10 mouse cellular contexts compared by ENCODE assay signal in genomic region chr9:60592974-60593373, GRCm38 (mm10).
DNase-seq lines count a peak whose midpoint lies in the region; ATAC-seq lines count a peak whose summit lies in the region.
"Had no signal": no experiment of that assay in that cellular context is flagged by ENCODE, and none has a peak within 500 bp of the region (broad histone marks: within the 10 kb centered on the region; RNA-seq: fewer than 3 reads in every experiment).

No protein-coding gene starts in this region.

- H3K9ac ChIP-seq in lung, embryonic 16.5 days (ENCODE audit: low read length) = no peak overlapping the region
- no peak overlapping the region for H3K9ac ChIP-seq in intestine, embryonic 15.5 days
- peak overlapping the region; percentile 50; the same call in 1 of the 2 replicates for H3K9ac ChIP-seq in stomach, embryonic 16.5 days (ENCODE audit: low read length)
- H3K9ac ChIP-seq: liver, embryonic 13.5 days had no signal

- H3K4me1 ChIP-seq in lung, embryonic 16.5 days (replicated peaks; ENCODE audit: control insufficient read depth, insufficient read depth, low read length) = no peaks in the 10 kb centered on the region
- H3K4me1 ChIP-seq in intestine, embryonic 15.5 days (replicated peaks) = no peaks in the 10 kb centered on the region
- H3K4me1 ChIP-seq in stomach, embryonic 16.5 days (ENCODE audit: control insufficient read depth, insufficient read depth, low read length) = peaks cover 8% of the 10 kb centered on the region; the same call in 1 of the 2 replicates
- H3K4me1 ChIP-seq: liver, embryonic 13.5 days had no signal

- no peaks in the 10 kb centered on the region for H3K27me3 ChIP-seq in lung, embryonic 16.5 days (ENCODE audit: control insufficient read depth, insufficient read depth, low read depth, low read length)
- H3K27me3 ChIP-seq in intestine, embryonic 15.5 days (replicated peaks) = no peaks in the 10 kb centered on the region
- H3K27me3 ChIP-seq in stomach, embryonic 16.5 days (ENCODE audit: control insufficient read depth, insufficient read depth, low read length) = no peaks in the 10 kb centered on the region
- H3K27me3 ChIP-seq: liver, embryonic 13.5 days had no signal

- intact Hi-C loops in gastrocnemius, postnatal 36 days (cut with DNase I) = no loop called here

- no peak overlapping the region for H3K4me2 ChIP-seq in lung, embryonic 16.5 days (ENCODE audit: low read depth, low read length)
- no peak overlapping the region for H3K4me2 ChIP-seq in intestine, embryonic 15.5 days (replicated peaks)
- no peak overlapping the region for H3K4me2 ChIP-seq in stomach, embryonic 16.5 days (ENCODE audit: low read depth, low read length)
- H3K4me2 ChIP-seq: liver, embryonic 13.5 days had no signal

- no peak for DNase-seq in frontal cortex, postnatal 10 days (ENCODE audit: low spot score in 2 of 2)
- DNase-seq in lung, postnatal 14 days = no peak
- no peak for DNase-seq in gastrocnemius, postnatal 36 days
- DNase-seq in yolk sac, embryonic 10.5 days (ENCODE audit: low spot score) = no peak
- DNase-seq: gastrocnemius, postnatal 10 days; liver, embryonic 13.5 days had no signal

- H3K4me3 ChIP-seq in lung, embryonic 16.5 days (ENCODE audit: low read length) = no peak overlapping the region
- no peak overlapping the region for H3K4me3 ChIP-seq in intestine, embryonic 15.5 days (replicated peaks)
- no peak overlapping the region for H3K4me3 ChIP-seq in stomach, embryonic 16.5 days (replicated peaks; ENCODE audit: low read length)
- H3K4me3 ChIP-seq: liver, embryonic 13.5 days had no signal

- ATAC-seq in frontal cortex, adult (ENCODE audit: low TSS enrichment) = peak; percentile 69
- no peak for ATAC-seq in lung, embryonic 16.5 days (ENCODE audit: low read depth)
- no peak for ATAC-seq in intestine, embryonic 15.5 days
- peak; percentile 33; the same call in 1 of the 2 replicates for ATAC-seq in stomach, embryonic 16.5 days (ENCODE audit: insufficient read depth, low FRiP score)

- H3K27ac ChIP-seq in lung, embryonic 16.5 days (ENCODE audit: low read length) = 0 out of 2 replicates have a peak overlapping the region, but pooled peaks have one; percentile 1
- peak overlapping the region; percentile 71 for H3K27ac ChIP-seq in intestine, embryonic 15.5 days
- peak overlapping the region; percentile 80 for H3K27ac ChIP-seq in stomach, embryonic 16.5 days (ENCODE audit: low read length)
- H3K27ac ChIP-seq: liver, embryonic 13.5 days had no signal

- 70% methylated on average over 6 of the region's 6 CpGs for WGBS in lung, embryonic 16.5 days
- WGBS in intestine, embryonic 15.5 days = 56% methylated on average over 6 of the region's 6 CpGs
- WGBS in stomach, embryonic 16.5 days = 52% methylated on average over 6 of the region's 6 CpGs

- H3K9me3 ChIP-seq in lung, embryonic 16.5 days (ENCODE audit: control insufficient read depth, low read length) = no peaks in the 10 kb centered on the region
- H3K9me3 ChIP-seq in intestine, embryonic 15.5 days = no peaks in the 10 kb centered on the region
- no peaks in the 10 kb centered on the region for H3K9me3 ChIP-seq in stomach, embryonic 16.5 days (replicated peaks; ENCODE audit: control insufficient read depth, low read length)
- H3K9me3 ChIP-seq: liver, embryonic 13.5 days had no signal

- H3K36me3 ChIP-seq in lung, embryonic 16.5 days (ENCODE audit: control insufficient read depth, insufficient read depth, low read length) = peaks cover 5% of the 10 kb centered on the region
- H3K36me3 ChIP-seq in intestine, embryonic 15.5 days = no peaks in the 10 kb centered on the region
- no peaks in the 10 kb centered on the region for H3K36me3 ChIP-seq in stomach, embryonic 16.5 days (ENCODE audit: control insufficient read depth, insufficient read depth, low read length)
- H3K36me3 ChIP-seq: liver, embryonic 13.5 days had no signal

Comparison
In these comparisons a context has a peak if more than half of its experiments do, and no peak if none do; other contexts are left out.
1. ATAC-seq: peak in frontal cortex, adult (single experiment) and stomach, embryonic 16.5 days (single experiment); none in lung, embryonic 16.5 days (single experiment) and intestine, embryonic 15.5 days (single experiment).
2. H3K27ac ChIP-seq: peak in every context shown above with its lines; median percentile 80 in stomach, embryonic 16.5 days; 71 in intestine, embryonic 15.5 days; 1 in lung, embryonic 16.5 days.